Mouse (Mus musculus) embryonic facial prominence, embryonic 12.5 days (tissue): ENCODE results near the gene Sipa1l1. TPM values are rescaled to one million over a fixed set of nuclear protein-coding genes. Genes with fewer than 3 reads are reported as not detected.

Experiments used
- ATAC-seq: fragments of 200-750 bp; cut with Nextera tagmentation; 2 replicates; pipeline ENCODE4 v1.8.0; 2017; ENCODE audit not compliant: insufficient number of reproducible peaks, insufficient read depth, low FRiP score, low TSS enrichment
- H3K27ac ChIP-seq: fragments of 300-500 bp; sonication (generic); 2 replicates; pipeline ENCODE4 v1.5.1; 2016; ENCODE audit warnings: mild to moderate bottlenecking
- H3K27me3 ChIP-seq: fragments of 300-500 bp; sonication (generic); 2 replicates; pipeline ENCODE4 v1.6.1; 2016; ENCODE audit warnings: mild to moderate bottlenecking, moderate library complexity
- H3K36me3 ChIP-seq: fragments of 300-500 bp; sonication (generic); 2 replicates; pipeline ENCODE4 v1.6.1; 2016; ENCODE audit warnings: mild to moderate bottlenecking
- H3K4me1 ChIP-seq: fragments of 300-500 bp; sonication (generic); 2 replicates; pipeline ENCODE4 v1.6.1; 2016
- H3K4me2 ChIP-seq: fragments of 300-500 bp; sonication (generic); replicated peaks from 2 replicates; pipeline ENCODE4 v1.6.1; 2016; ENCODE audit warnings: mild to moderate bottlenecking, moderate library complexity
- H3K4me3 ChIP-seq: fragments of 300-500 bp; sonication (generic); 2 replicates; pipeline ENCODE4 v1.5.1; 2016; ENCODE audit warnings: mild to moderate bottlenecking
- H3K9ac ChIP-seq: fragments of 300-500 bp; sonication (generic); 2 replicates; pipeline ENCODE4 v1.6.1; 2016; ENCODE audit warnings: mild to moderate bottlenecking, moderate library complexity
- H3K9me3 ChIP-seq: fragments of 300-500 bp; sonication (generic); 2 replicates; pipeline ENCODE4 v1.6.1; 2016; ENCODE audit warnings: mild to moderate bottlenecking, moderate library complexity
- WGBS: fragments of 180-500 bp; shearing (Covaris S2); methylation state at CpG from one replicate; pipeline ENCODE4 v1.1.7; 2016; 5-methylcytosine and 5-hydroxymethylcytosine counted together
- polyA plus RNA-seq: library from polyadenylated mRNA; unstranded; fragments of >200 nt; fragmentation: Nextera tagmentation; extraction: Ambion mirVana; gene quantifications from 2 replicates; pipeline ENCODE4 v1.2.1, GENCODE M21; 2016

Gene Sipa1l1
- polyA plus RNA-seq, 1 experiment from 2014 or later: 41.3 TPM

DNA sequence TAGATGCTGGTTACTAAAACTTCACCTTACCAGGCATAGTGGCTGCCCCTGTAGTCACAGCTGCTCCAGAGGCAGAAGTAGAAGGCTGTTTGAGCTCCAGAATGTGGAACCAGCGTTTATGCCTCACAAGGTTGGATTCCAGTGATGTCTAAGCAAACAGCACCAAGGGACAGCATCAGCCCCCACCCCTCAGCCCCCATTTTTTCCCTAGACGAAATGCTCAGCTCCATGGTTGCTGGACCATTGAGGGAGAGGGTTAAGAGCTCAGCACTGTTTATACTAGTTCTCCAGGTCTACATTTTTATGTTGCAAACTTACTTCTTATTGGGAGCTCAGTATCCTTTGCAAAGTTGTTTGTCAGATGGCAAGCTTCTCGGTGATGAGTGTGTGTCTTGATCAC, 202.1 kb downstream of the Sipa1l1 start:
- WGBS: 58% methylated on average over 3 of the region's 3 CpGs

GRCm38 (mm10) chr12:82374020-82374419, 204.9 kb downstream of the Sipa1l1 start:
- no peaks in the 10 kb centered on the region for H3K9me3 ChIP-seq
- H3K9ac ChIP-seq: no peak overlapping the region
- H3K4me2 ChIP-seq: no peak overlapping the region
- 0 out of 2 replicates have a peak overlapping the region, but pooled peaks have one; percentile 30 for H3K27ac ChIP-seq
- H3K36me3 ChIP-seq: 0 out of 2 replicates have a peak, but pooled peaks cover 4% of the 10 kb centered on the region
- no peak overlapping the region for H3K4me3 ChIP-seq
- ATAC-seq: no peak
- no peaks in the 10 kb centered on the region for H3K27me3 ChIP-seq
- H3K4me1 ChIP-seq: peaks cover 5% of the 10 kb centered on the region; the same call in 1 of the 2 replicates

More for the DNA sequence above, 202.1 kb downstream of the Sipa1l1 start:
- Histone ChIP-seq H3K4me2 (no peak overlapping the region), H3K4me3 (no peak overlapping the region), H3K4me1 (peaks cover 5% of the 10 kb centered on the region; the same call in 1 of the 2 replicates), H3K9me3 (no peaks in the 10 kb centered on the region), H3K27ac (no peak overlapping the region), H3K27me3 (no peaks in the 10 kb centered on the region), H3K9ac (no peak overlapping the region), H3K36me3 (0 out of 2 replicates have a peak, but pooled peaks cover 4% of the 10 kb centered on the region)
- ATAC-seq: no peak

DNA sequence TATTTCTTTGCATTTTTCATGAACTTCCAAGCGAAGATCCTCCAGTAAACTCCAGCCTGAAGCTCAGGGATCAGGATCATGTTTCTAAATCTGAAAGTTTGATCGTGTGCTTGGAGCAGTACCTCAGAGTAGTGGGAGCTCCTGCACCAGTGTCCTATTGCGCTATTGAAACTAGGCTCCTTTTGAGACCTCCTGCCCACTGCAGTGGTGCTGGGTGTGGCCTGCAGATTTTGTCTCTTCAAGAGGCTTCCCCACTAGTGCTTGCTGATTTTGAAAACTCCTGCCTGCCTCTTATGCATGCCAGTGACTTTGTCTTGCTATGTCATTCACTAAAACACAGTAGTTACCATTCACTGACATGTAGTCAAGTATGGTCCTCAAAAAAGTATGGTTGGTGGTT, 213.8 kb downstream of the Sipa1l1 start:
- Histone ChIP-seq H3K4me2 (no peak overlapping the region), H3K27ac (no peak overlapping the region), H3K36me3 (peaks cover 20% of the 10 kb centered on the region), H3K9me3 (no peaks in the 10 kb centered on the region), H3K27me3 (no peaks in the 10 kb centered on the region), H3K4me3 (no peak overlapping the region), H3K9ac (no peak overlapping the region), H3K4me1 (no peaks in the 10 kb centered on the region)
- ATAC-seq: no peak
- WGBS: 79% methylated on average over 3 of the region's 3 CpGs

- no peak overlapping the region for H3K27ac ChIP-seq
- no peak overlapping the region for H3K4me3 ChIP-seq
- no peak for ATAC-seq
- H3K36me3 ChIP-seq: peaks cover 20% of the 10 kb centered on the region
- H3K4me1 ChIP-seq: no peaks in the 10 kb centered on the region
- no peaks in the 10 kb centered on the region for H3K9me3 ChIP-seq
- H3K4me2 ChIP-seq: no peak overlapping the region
- WGBS: 87% methylated on average over 8 of the region's 8 CpGs
- H3K27me3 ChIP-seq: no peaks in the 10 kb centered on the region
- no peak overlapping the region for H3K9ac ChIP-seq
These were observed 215.6 kb downstream of the Sipa1l1 start for GRCm38 (mm10) chr12:82384719-82385118.

DNA sequence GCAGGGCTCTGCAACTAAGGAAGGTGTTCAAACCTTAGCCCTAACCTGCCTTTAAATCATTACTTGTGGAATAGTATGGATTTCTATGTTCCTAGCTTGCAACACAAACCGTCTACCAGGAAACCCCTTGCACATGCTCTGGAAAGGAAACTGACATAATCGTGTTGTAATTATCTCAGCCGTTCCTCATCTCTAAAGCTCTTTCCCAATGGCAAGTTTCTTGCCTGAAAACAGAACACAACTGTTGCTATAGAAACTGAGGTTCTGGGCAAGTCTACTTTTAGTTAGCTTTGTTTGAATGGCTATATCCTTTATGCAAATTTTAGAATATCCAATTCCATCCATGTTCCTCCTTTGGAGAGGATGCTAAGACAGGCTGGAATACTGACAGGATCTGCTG, 217.9 kb downstream of the Sipa1l1 start:
- 67% methylated on average over 3 of the region's 3 CpGs for WGBS
- Histone ChIP-seq H3K9me3 (no peaks in the 10 kb centered on the region), H3K27ac (no peak overlapping the region), H3K4me2 (no peak overlapping the region), H3K4me1 (no peaks in the 10 kb centered on the region), H3K27me3 (no peaks in the 10 kb centered on the region), H3K9ac (no peak overlapping the region), H3K36me3 (peaks cover 20% of the 10 kb centered on the region), H3K4me3 (no peak overlapping the region)
- no peak for ATAC-seq

DNA sequence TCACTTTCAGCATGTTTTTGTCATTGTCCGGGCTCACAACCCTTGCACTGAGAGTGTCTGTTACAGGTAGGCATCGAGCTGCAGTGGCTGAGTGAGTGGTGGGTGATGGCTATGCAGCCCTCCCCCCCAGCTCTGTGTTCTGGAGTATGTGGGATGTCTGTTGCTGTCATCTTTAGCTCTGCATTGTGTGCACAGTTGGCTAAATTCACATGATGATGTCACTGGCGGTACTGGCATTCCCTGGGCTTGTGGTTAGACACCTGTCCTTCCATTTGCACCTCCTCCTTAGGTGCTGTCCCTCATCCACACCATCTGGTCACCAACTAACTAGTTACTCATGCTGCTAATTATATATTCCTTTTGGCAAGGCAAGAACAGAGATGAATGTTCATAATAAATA, 218.5 kb downstream of the Sipa1l1 start:
- H3K9me3 ChIP-seq: no peaks in the 10 kb centered on the region
- no peaks in the 10 kb centered on the region for H3K27me3 ChIP-seq
- no peak overlapping the region for H3K4me2 ChIP-seq
- no peak overlapping the region for H3K9ac ChIP-seq
- no peak for ATAC-seq
- H3K4me1 ChIP-seq: no peaks in the 10 kb centered on the region
- H3K36me3 ChIP-seq: peaks cover 20% of the 10 kb centered on the region
- no peak overlapping the region for H3K4me3 ChIP-seq
- WGBS: 88% methylated on average over 3 of the region's 3 CpGs
- H3K27ac ChIP-seq: no peak overlapping the region

DNA sequence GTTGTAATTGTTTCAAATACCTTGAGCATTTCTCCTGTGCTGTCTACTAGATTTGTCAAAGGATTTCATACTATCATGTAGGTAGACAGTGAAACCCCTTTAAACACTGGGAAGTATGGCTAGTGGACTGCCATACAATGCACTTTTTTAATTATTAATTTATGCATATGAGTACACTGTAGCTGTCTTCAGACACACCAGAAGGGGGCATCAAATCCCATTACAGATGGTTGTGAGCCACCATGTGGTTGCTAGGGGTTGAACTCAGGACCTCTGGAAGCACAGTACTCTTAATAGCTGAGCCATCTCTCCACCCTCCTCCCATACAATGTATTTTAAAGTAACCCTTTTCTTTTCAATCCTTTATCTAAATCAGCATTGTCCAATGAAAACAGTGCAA, 219.0 kb downstream of the Sipa1l1 start:
- no peaks in the 10 kb centered on the region for H3K9me3 ChIP-seq
- peaks cover 20% of the 10 kb centered on the region for H3K36me3 ChIP-seq
- H3K27ac ChIP-seq: no peak overlapping the region
- H3K9ac ChIP-seq: no peak overlapping the region
- no peak overlapping the region for H3K4me2 ChIP-seq
- no peaks in the 10 kb centered on the region for H3K27me3 ChIP-seq
- H3K4me1 ChIP-seq: no peaks in the 10 kb centered on the region
- no peak for ATAC-seq
- no peak overlapping the region for H3K4me3 ChIP-seq

DNA sequence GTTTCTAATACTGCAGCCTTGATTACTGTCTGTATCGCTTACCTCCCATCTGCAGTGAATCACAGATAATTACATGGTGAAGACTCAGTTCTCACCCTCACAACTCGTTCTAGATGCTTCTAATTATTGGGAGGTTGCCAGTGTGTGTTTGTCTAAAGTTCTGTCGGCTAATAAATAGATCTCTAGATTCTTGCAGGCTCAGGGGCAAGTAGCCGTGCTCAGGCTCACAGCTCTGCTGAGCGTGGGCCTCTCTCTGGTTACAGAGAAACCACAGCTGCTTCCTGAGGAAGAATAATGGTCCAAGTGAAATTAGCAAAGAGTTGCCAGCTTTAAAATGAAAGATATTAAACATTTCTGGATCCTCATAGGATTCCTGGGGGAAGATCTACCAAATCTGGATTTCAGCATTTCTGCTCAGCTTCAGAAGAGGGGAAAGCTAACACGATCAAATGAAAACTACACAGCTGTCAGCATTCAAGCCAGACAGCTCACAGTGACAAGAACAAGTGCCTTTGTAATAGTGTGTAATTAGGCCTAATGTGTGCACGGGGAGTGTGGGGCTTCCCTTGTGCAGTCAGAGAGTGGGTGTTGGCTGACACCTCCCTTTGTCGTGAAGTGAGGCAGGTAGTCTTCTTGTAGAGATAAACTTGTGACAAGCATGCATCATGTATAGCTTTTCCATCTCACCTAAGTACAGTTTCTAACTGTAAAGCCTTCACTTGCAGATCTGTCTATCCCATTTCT, 225.2 kb downstream of the Sipa1l1 start:
- Histone ChIP-seq H3K9me3 (no peaks in the 10 kb centered on the region), H3K27ac (no peak overlapping the region), H3K4me1 (peaks cover 10% of the 10 kb centered on the region), H3K36me3 (peaks cover 13% of the 10 kb centered on the region), H3K9ac (no peak overlapping the region), H3K27me3 (no peaks in the 10 kb centered on the region), H3K4me2 (no peak overlapping the region), H3K4me3 (no peak overlapping the region)
- 40% methylated on average over 8 of the region's 8 CpGs for WGBS
- ATAC-seq: no peak

- Histone ChIP-seq H3K27ac (no peak overlapping the region), H3K27me3 (no peaks in the 10 kb centered on the region), H3K9ac (no peak overlapping the region), H3K4me1 (peaks cover 10% of the 10 kb centered on the region), H3K4me2 (no peak overlapping the region), H3K9me3 (no peaks in the 10 kb centered on the region), H3K4me3 (no peak overlapping the region), H3K36me3 (peaks cover 22% of the 10 kb centered on the region)
- 78% methylated on average over 4 of the region's 4 CpGs for WGBS
- no peak for ATAC-seq
These were observed 226.1 kb downstream of the Sipa1l1 start for GRCm38 (mm10) chr12:82395194-82395593.

DNA sequence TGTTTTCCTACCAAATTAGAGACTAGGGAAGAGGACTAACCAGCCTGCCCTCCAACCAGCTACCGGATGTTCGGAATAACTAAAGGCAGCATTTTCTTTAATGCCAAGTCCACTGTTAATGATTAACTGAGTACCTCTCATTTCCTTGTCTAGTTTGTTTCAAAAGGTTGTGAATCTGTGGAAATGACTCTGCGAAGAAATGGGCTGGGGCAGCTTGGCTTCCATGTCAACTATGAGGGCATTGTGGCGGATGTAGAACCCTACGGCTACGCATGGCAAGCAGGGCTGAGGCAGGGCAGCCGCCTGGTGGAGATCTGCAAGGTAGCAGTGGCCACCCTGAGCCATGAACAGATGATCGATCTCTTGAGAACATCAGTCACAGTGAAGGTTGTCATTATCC, 228.1 kb downstream of the Sipa1l1 start:
- ATAC-seq: no peak
- H3K9me3 ChIP-seq: no peaks in the 10 kb centered on the region
- H3K27ac ChIP-seq: no peak overlapping the region
- no peaks in the 10 kb centered on the region for H3K27me3 ChIP-seq
- peaks cover 22% of the 10 kb centered on the region for H3K36me3 ChIP-seq
- 92% methylated on average over 8 of the region's 8 CpGs for WGBS
- no peak overlapping the region for H3K9ac ChIP-seq
- H3K4me1 ChIP-seq: peaks cover 10% of the 10 kb centered on the region
- no peak overlapping the region for H3K4me2 ChIP-seq
- no peak overlapping the region for H3K4me3 ChIP-seq

- H3K9ac ChIP-seq: no peak overlapping the region
- H3K4me2 ChIP-seq: no peak overlapping the region
- peaks cover 25% of the 10 kb centered on the region for H3K36me3 ChIP-seq
- 72% methylated on average over 9 of the region's 9 CpGs for WGBS
- no peaks in the 10 kb centered on the region for H3K27me3 ChIP-seq
- H3K4me1 ChIP-seq: peaks cover 10% of the 10 kb centered on the region
- ATAC-seq: no peak
- H3K4me3 ChIP-seq: no peak overlapping the region
- H3K9me3 ChIP-seq: no peaks in the 10 kb centered on the region
- no peak overlapping the region for H3K27ac ChIP-seq
These were observed 228.6 kb downstream of the Sipa1l1 start for GRCm38 (mm10) chr12:82397751-82398150.

GRCm38 (mm10) chr12:82398926-82399325, 229.8 kb downstream of the Sipa1l1 start:
- Histone ChIP-seq H3K4me1 (peaks cover 5% of the 10 kb centered on the region), H3K27me3 (no peaks in the 10 kb centered on the region), H3K9ac (no peak overlapping the region), H3K27ac (no peak overlapping the region), H3K4me2 (no peak overlapping the region), H3K4me3 (no peak overlapping the region), H3K9me3 (no peaks in the 10 kb centered on the region), H3K36me3 (peaks cover 30% of the 10 kb centered on the region)
- no peak for ATAC-seq
- 87% methylated on average over 2 of the region's 2 CpGs for WGBS
